Mouse (Mus musculus): ENCODE measurements around the gene Ube2e1. TPM values are rescaled to one million over a fixed set of nuclear protein-coding genes. Genes with fewer than 3 reads are reported as not detected.
"Not testable (repeated sequence)": the region's sequence is repeated elsewhere in the genome, so short reads cannot be mapped to it uniquely, and the experiment has no call there.

The Ube2e1 gene
- total RNA-seq, 2 experiments from 2014 or later: 107 to 113 TPM

- DNase-seq (ENCODE audit: low spot score in 2 of 2): peak in 1 of 2 experiments; percentile 39
Measured at GRCm38 (mm10) chr14:18263427-18263826, 68.2 kb downstream of the Ube2e1 start.

- peak in 1 of 2 experiments; percentile 5 for DNase-seq (ENCODE audit: low spot score in 2 of 2)
Measured at GRCm38 (mm10) chr14:18261203-18261602, 70.5 kb downstream of the Ube2e1 start.

GRCm38 (mm10) chr14:18242638-18243130 is 89.0 kb downstream of the Ube2e1 start:
- no peak for DNase-seq (ENCODE audit: low spot score in 2 of 2)

- no peak for DNase-seq (ENCODE audit: low spot score in 2 of 2)
Measured at GRCm38 (mm10) chr14:18241786-18242185, 89.9 kb downstream of the Ube2e1 start.

GRCm38 (mm10) chr14:18240132-18240531 is 91.5 kb downstream of the Ube2e1 start:
- DNase-seq (ENCODE audit: low spot score in 2 of 2): no peak

- peak; percentile 97 for DNase-seq (ENCODE audit: low spot score in 2 of 2)
Measured at GRCm38 (mm10) chr14:18238750-18239731, 92.6 kb downstream of the Ube2e1 start, which contains the start of gene Nr1d2. Gene Nr1d2 (minus strand): TSS chr14:18239127.

- DNase-seq (ENCODE audit: low spot score in 2 of 2): peak; percentile 97 to 99
Measured at GRCm38 (mm10) chr14:18238131-18238749, 93.4 kb downstream of the Ube2e1 start.

- no peak for DNase-seq (ENCODE audit: low spot score in 2 of 2)
Measured at GRCm38 (mm10) chr14:18237381-18237780, 94.3 kb downstream of the Ube2e1 start.

- DNase-seq (ENCODE audit: low spot score in 2 of 2): not testable (repeated sequence)
Measured at GRCm38 (mm10) chr14:18236496-18237235, 95.0 kb downstream of the Ube2e1 start.

- no peak for DNase-seq (ENCODE audit: low spot score in 2 of 2)
Measured at GRCm38 (mm10) chr14:18233981-18234960, 97.4 kb downstream of the Ube2e1 start.

- DNase-seq (ENCODE audit: low spot score in 2 of 2): no peak
Measured at GRCm38 (mm10) chr14:18233076-18233475, 98.6 kb downstream of the Ube2e1 start.

Other genes with a start within 250 kb of the Ube2e1 start
- gene Nr1d2, start 92.7 kb downstream of the Ube2e1 start, total RNA-seq (2021): 10 to 100 TPM; 37.8 to 46.8 TPM
- gene Nkiras1, start 60.7 kb downstream of the Ube2e1 start, total RNA-seq (2021): 10 to 100 TPM; 74.7 to 83.0 TPM
- 100 to 1,000 TPM; 477 to 590 TPM for gene Rpl15, start 60.5 kb downstream of the Ube2e1 start, total RNA-seq (2021)